Mouse (Mus musculus): Measurements from ENCODE around the gene Zfp61. TPM values are rescaled to one million over a fixed set of nuclear protein-coding genes. Genes with fewer than 3 reads are reported as not detected.

Gene Zfp61
- total RNA-seq, 1 experiment: 22.4 TPM

- H3K36me3 ChIP-seq (ENCODE audit: control insufficient read depth, insufficient read depth, low read length, poor library complexity, severe bottlenecking): peaks cover 14% of the 10 kb centered on the region; the same call in 1 of the 2 replicates
- no peak overlapping the region for H3K9ac ChIP-seq (ENCODE audit: insufficient read depth, low read depth, low read length, poor library complexity, severe bottlenecking)
- in situ Hi-C loops (cut with MboI; ENCODE audit: low sequenced_read_pairs in 2 of 2, unreplicated experiment in 2 of 2): no loop called here
- no peak overlapping the region for H3K27ac ChIP-seq (ENCODE audit: insufficient read depth, low read depth, low read length, poor library complexity, severe bottlenecking)
- H3K9me3 ChIP-seq (ENCODE audit: control insufficient read depth, insufficient read depth, low read depth, low read length): no peaks in the 10 kb centered on the region
- peaks cover 2% of the 10 kb centered on the region in 2 experiments; a peak in 1 of 4 replicates for H3K4me1 ChIP-seq (ENCODE audit: control insufficient read depth in 2 of 2, insufficient read depth in 2 of 2, low read length in 2 of 2, poor library complexity in 1 of 2)
- DNase-seq (ENCODE audit: low read depth, low spot score): no peak
- no peak overlapping the region for H3K4me3 ChIP-seq (ENCODE audit: insufficient read depth in 1 of 2, low read depth in 1 of 2, low read length in 2 of 2, poor library complexity in 1 of 2, severe bottlenecking in 1 of 2)
- TF ChIP-seq CHD2 (IDR thresholded peaks at IDR 0.05; ENCODE audit: low read depth, low read length): no peak
- no peak for TF ChIP-seq HCFC1 (IDR thresholded peaks at IDR 0.05; ENCODE audit: borderline replicate concordance, insufficient read depth, low read length)
- TF ChIP-seq ZNF384 (IDR thresholded peaks at IDR 0.05; ENCODE audit: low read depth, low read length): no peak
- no peak for TF ChIP-seq ZC3H11A (IDR thresholded peaks at IDR 0.05; ENCODE audit: borderline replicate concordance, low read depth, low read length)
- TF ChIP-seq MAFK (IDR thresholded peaks at IDR 0.05; ENCODE audit: insufficient read depth, low read depth, low read length): no peak
Observed at GRCm38 (mm10) chr7:24297361-24298095, 3.5 kb downstream of the Zfp61 start.

GRCm38 (mm10) chr7:24296386-24296785, 4.6 kb downstream of the Zfp61 start:
- DNase-seq (ENCODE audit: low read depth, low spot score): no peak
- Histone ChIP-seq H3K4me1 (ENCODE audit: control insufficient read depth in 2 of 2, insufficient read depth in 2 of 2, low read length in 2 of 2, poor library complexity in 1 of 2) (peaks cover 2 to 4% of the 10 kb centered on the region in 2 experiments; a peak in 1 of 4 replicates), H3K9me3 (ENCODE audit: control insufficient read depth, insufficient read depth, low read depth, low read length) (no peaks in the 10 kb centered on the region), H3K27ac (ENCODE audit: insufficient read depth, low read depth, low read length, poor library complexity, severe bottlenecking) (no peak overlapping the region), H3K36me3 (ENCODE audit: control insufficient read depth, insufficient read depth, low read length, poor library complexity, severe bottlenecking) (peaks cover 22% of the 10 kb centered on the region; the same call in 1 of the 2 replicates), H3K4me3 (ENCODE audit: insufficient read depth in 1 of 2, low read depth in 1 of 2, low read length in 2 of 2, poor library complexity in 1 of 2, severe bottlenecking in 1 of 2) (no peak overlapping the region), H3K9ac (ENCODE audit: insufficient read depth, low read depth, low read length, poor library complexity, severe bottlenecking) (no peak overlapping the region)
- TF ChIP-seq ZNF384 (IDR thresholded peaks at IDR 0.05; ENCODE audit: low read depth, low read length): no peak
- no peak for TF ChIP-seq ZC3H11A (IDR thresholded peaks at IDR 0.05; ENCODE audit: borderline replicate concordance, low read depth, low read length)
- no peak for TF ChIP-seq HCFC1 (IDR thresholded peaks at IDR 0.05; ENCODE audit: borderline replicate concordance, insufficient read depth, low read length)
- TF ChIP-seq MAFK (IDR thresholded peaks at IDR 0.05; ENCODE audit: insufficient read depth, low read depth, low read length): no peak
- TF ChIP-seq CHD2 (IDR thresholded peaks at IDR 0.05; ENCODE audit: low read depth, low read length): no peak
- in situ Hi-C loops (cut with MboI; ENCODE audit: low sequenced_read_pairs in 2 of 2, unreplicated experiment in 2 of 2): no loop called here

GRCm38 (mm10) chr7:24295376-24295775, 5.7 kb downstream of the Zfp61 start:
- TF ChIP-seq CHD2 (IDR thresholded peaks at IDR 0.05; ENCODE audit: low read depth, low read length) (no peak), ZNF384 (IDR thresholded peaks at IDR 0.05; ENCODE audit: low read depth, low read length) (no peak), MAFK (IDR thresholded peaks at IDR 0.05; ENCODE audit: insufficient read depth, low read depth, low read length) (no peak), HCFC1 (IDR thresholded peaks at IDR 0.05; ENCODE audit: borderline replicate concordance, insufficient read depth, low read length) (no peak), ZC3H11A (IDR thresholded peaks at IDR 0.05; ENCODE audit: borderline replicate concordance, low read depth, low read length) (no peak)
- H3K36me3 ChIP-seq (ENCODE audit: control insufficient read depth, insufficient read depth, low read length, poor library complexity, severe bottlenecking): peaks cover 26% of the 10 kb centered on the region; the same call in 1 of the 2 replicates
- no peak overlapping the region for H3K9ac ChIP-seq (ENCODE audit: insufficient read depth, low read depth, low read length, poor library complexity, severe bottlenecking)
- H3K9me3 ChIP-seq (ENCODE audit: control insufficient read depth, insufficient read depth, low read depth, low read length): no peaks in the 10 kb centered on the region
- in situ Hi-C loops (cut with MboI; ENCODE audit: low sequenced_read_pairs in 2 of 2, unreplicated experiment in 2 of 2): no loop called here
- no peak for DNase-seq (ENCODE audit: low read depth, low spot score)
- H3K4me1 ChIP-seq (ENCODE audit: control insufficient read depth in 2 of 2, insufficient read depth in 2 of 2, low read length in 2 of 2, poor library complexity in 1 of 2): peaks cover 2 to 4% of the 10 kb centered on the region in 2 experiments; a peak in 1 of 4 replicates
- H3K4me3 ChIP-seq (ENCODE audit: insufficient read depth in 1 of 2, low read depth in 1 of 2, low read length in 2 of 2, poor library complexity in 1 of 2, severe bottlenecking in 1 of 2): no peak overlapping the region
- H3K27ac ChIP-seq (ENCODE audit: insufficient read depth, low read depth, low read length, poor library complexity, severe bottlenecking): no peak overlapping the region

- Histone ChIP-seq H3K36me3 (ENCODE audit: control insufficient read depth, insufficient read depth, low read length, poor library complexity, severe bottlenecking) (peaks cover 29% of the 10 kb centered on the region; the same call in 1 of the 2 replicates), H3K4me3 (ENCODE audit: insufficient read depth in 1 of 2, low read depth in 1 of 2, low read length in 2 of 2, poor library complexity in 1 of 2, severe bottlenecking in 1 of 2) (no peak overlapping the region), H3K9me3 (ENCODE audit: control insufficient read depth, insufficient read depth, low read depth, low read length) (no peaks in the 10 kb centered on the region), H3K9ac (ENCODE audit: insufficient read depth, low read depth, low read length, poor library complexity, severe bottlenecking) (no peak overlapping the region), H3K4me1 (ENCODE audit: control insufficient read depth in 2 of 2, insufficient read depth in 2 of 2, low read length in 2 of 2, poor library complexity in 1 of 2) (peaks cover 0 to 5% of the 10 kb centered on the region in 2 experiments; a peak in 1 of 4 replicates), H3K27ac (ENCODE audit: insufficient read depth, low read depth, low read length, poor library complexity, severe bottlenecking) (no peak overlapping the region)
- no peak for DNase-seq (ENCODE audit: low read depth, low spot score)
- in situ Hi-C loops (cut with MboI; ENCODE audit: low sequenced_read_pairs in 2 of 2, unreplicated experiment in 2 of 2): no loop called here
- TF ChIP-seq HCFC1 (IDR thresholded peaks at IDR 0.05; ENCODE audit: borderline replicate concordance, insufficient read depth, low read length): no peak
- no peak for TF ChIP-seq CHD2 (IDR thresholded peaks at IDR 0.05; ENCODE audit: low read depth, low read length)
- no peak for TF ChIP-seq ZC3H11A (IDR thresholded peaks at IDR 0.05; ENCODE audit: borderline replicate concordance, low read depth, low read length)
- no peak for TF ChIP-seq ZNF384 (IDR thresholded peaks at IDR 0.05; ENCODE audit: low read depth, low read length)
- no peak for TF ChIP-seq MAFK (IDR thresholded peaks at IDR 0.05; ENCODE audit: insufficient read depth, low read depth, low read length)
Observed at GRCm38 (mm10) chr7:24294763-24295162, 6.3 kb downstream of the Zfp61 start.
